Mouse (Mus musculus): Measurements from ENCODE around the gene Ogdh. TPM values are rescaled to one million over a fixed set of nuclear protein-coding genes. Genes with fewer than 3 reads are reported as not detected.

The Ogdh gene
- polyA plus RNA-seq, 1 experiment from 2014 or later, result 316 TPM

- no peaks in the 10 kb centered on the region for H3K9me3 ChIP-seq (replicated peaks; ENCODE audit: control insufficient read depth, low read length)
- H3K4me3 ChIP-seq (ENCODE audit: low read length), result peak overlapping the region; percentile 71
- peak overlapping the region; percentile 98 for H3K27ac ChIP-seq (ENCODE audit: low read length)
- H3K9ac ChIP-seq (ENCODE audit: low read length), result peak overlapping the region; percentile 88
- peaks cover 5% of the 10 kb centered on the region; the same call in 1 of the 2 replicates for H3K36me3 ChIP-seq (ENCODE audit: control insufficient read depth, insufficient read depth)
- ATAC-seq (replicated peaks; ENCODE audit: extremely low read depth, insufficient read depth, low FRiP score), result peak; percentile 2
- no peaks in the 10 kb centered on the region for H3K27me3 ChIP-seq (ENCODE audit: control insufficient read depth, insufficient read depth, low read length)
- peak overlapping the region; percentile 83 for H3K4me2 ChIP-seq (ENCODE audit: low read depth, low read length)
- H3K4me1 ChIP-seq (ENCODE audit: control insufficient read depth, insufficient read depth, low read length), result peaks cover 8% of the 10 kb centered on the region
- 8% methylated on average over 33 of the region's 33 CpGs for WGBS
Measured at GRCm38 (mm10) chr11:6292116-6292987, 919 bp downstream of the Ogdh start.

DNA sequence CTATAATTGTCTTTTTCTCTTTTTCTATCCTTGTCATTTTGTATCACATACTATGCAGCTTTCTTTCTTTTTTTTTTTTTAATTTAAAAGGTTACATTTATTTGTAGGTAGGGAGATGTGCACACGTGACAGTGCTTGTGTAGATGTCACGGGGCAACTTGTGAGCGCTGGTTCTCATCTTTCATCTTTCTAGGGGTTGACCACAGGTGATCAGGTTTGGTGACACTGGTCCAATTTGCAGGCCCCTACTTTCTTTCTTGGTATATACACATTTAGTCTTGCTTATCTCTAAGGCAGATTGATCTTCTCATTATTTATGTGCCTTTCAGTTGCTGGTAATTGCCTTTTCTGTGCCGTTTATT lies 1.5 kb downstream of the Ogdh start:
- no peaks in the 10 kb centered on the region for H3K9me3 ChIP-seq (replicated peaks; ENCODE audit: control insufficient read depth, low read length)
- peak overlapping the region; percentile 88 for H3K9ac ChIP-seq (ENCODE audit: low read length)
- peak overlapping the region; percentile 83 for H3K4me2 ChIP-seq (ENCODE audit: low read depth, low read length)
- H3K27me3 ChIP-seq (ENCODE audit: control insufficient read depth, insufficient read depth, low read length), result no peaks in the 10 kb centered on the region
- peaks cover 10% of the 10 kb centered on the region for H3K36me3 ChIP-seq (ENCODE audit: control insufficient read depth, insufficient read depth)
- 82% methylated on average over 4 of the region's 4 CpGs for WGBS
- H3K4me3 ChIP-seq (ENCODE audit: low read length), result peak overlapping the region; percentile 71
- H3K27ac ChIP-seq (ENCODE audit: low read length), result peak overlapping the region; percentile 98
- H3K4me1 ChIP-seq (ENCODE audit: control insufficient read depth, insufficient read depth, low read length), result peaks cover 8% of the 10 kb centered on the region
- ATAC-seq (replicated peaks; ENCODE audit: extremely low read depth, insufficient read depth, low FRiP score), result no peak

GRCm38 (mm10) chr11:6293601-6294000 lies 2.2 kb downstream of the Ogdh start:
- Histone ChIP-seq H3K27me3 (ENCODE audit: control insufficient read depth, insufficient read depth, low read length) (no peaks in the 10 kb centered on the region), H3K4me2 (ENCODE audit: low read depth, low read length) (no peak overlapping the region; the same call in 1 of the 2 replicates), H3K9me3 (replicated peaks; ENCODE audit: control insufficient read depth, low read length) (no peaks in the 10 kb centered on the region), H3K9ac (ENCODE audit: low read length) (no peak overlapping the region), H3K36me3 (ENCODE audit: control insufficient read depth, insufficient read depth) (peaks cover 15% of the 10 kb centered on the region), H3K4me1 (ENCODE audit: control insufficient read depth, insufficient read depth, low read length) (peaks cover 8% of the 10 kb centered on the region), H3K27ac (ENCODE audit: low read length) (no peak overlapping the region), H3K4me3 (ENCODE audit: low read length) (no peak overlapping the region)
- whole genome bisulfite sequencing, result 86% methylated on average over 2 of the region's 2 CpGs
- ATAC-seq (replicated peaks; ENCODE audit: extremely low read depth, insufficient read depth, low FRiP score), result no peak

GRCm38 (mm10) chr11:6294632-6295031 lies 3.2 kb downstream of the Ogdh start:
- H3K4me2 ChIP-seq (ENCODE audit: low read depth, low read length), result no peak overlapping the region
- no peaks in the 10 kb centered on the region for H3K9me3 ChIP-seq (replicated peaks; ENCODE audit: control insufficient read depth, low read length)
- no peak overlapping the region for H3K4me3 ChIP-seq (ENCODE audit: low read length)
- H3K9ac ChIP-seq (ENCODE audit: low read length), result no peak overlapping the region
- peaks cover 8% of the 10 kb centered on the region for H3K4me1 ChIP-seq (ENCODE audit: control insufficient read depth, insufficient read depth, low read length)
- H3K36me3 ChIP-seq (ENCODE audit: control insufficient read depth, insufficient read depth), result peaks cover 22% of the 10 kb centered on the region
- ATAC-seq (replicated peaks; ENCODE audit: extremely low read depth, insufficient read depth, low FRiP score), result no peak
- H3K27me3 ChIP-seq (ENCODE audit: control insufficient read depth, insufficient read depth, low read length), result no peaks in the 10 kb centered on the region
- H3K27ac ChIP-seq (ENCODE audit: low read length), result no peak overlapping the region
- 91% methylated on average over 4 of the region's 4 CpGs for WGBS

DNA sequence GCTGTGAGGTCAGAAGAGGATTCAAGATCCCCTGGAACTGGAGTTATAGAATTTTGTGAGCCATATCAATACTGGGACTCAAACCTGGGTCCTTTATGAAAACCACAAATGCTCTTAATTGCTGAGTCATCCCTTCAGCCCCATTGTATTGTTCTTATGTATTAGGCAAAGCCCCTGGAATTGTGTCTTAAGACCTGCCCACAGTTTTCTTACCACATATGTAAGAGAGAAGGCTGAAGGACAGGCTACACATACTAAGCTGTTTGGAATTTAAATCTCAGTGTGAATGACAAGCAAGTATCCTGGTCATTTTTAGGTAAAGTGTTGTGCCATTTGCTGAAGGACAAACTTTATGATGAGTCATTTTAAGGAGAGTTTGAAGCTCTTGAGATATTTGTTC lies 4.6 kb downstream of the Ogdh start:
- no peaks in the 10 kb centered on the region for H3K27me3 ChIP-seq (ENCODE audit: control insufficient read depth, insufficient read depth, low read length)
- H3K36me3 ChIP-seq (ENCODE audit: control insufficient read depth, insufficient read depth), result peaks cover 24% of the 10 kb centered on the region
- ATAC-seq (replicated peaks; ENCODE audit: extremely low read depth, insufficient read depth, low FRiP score), result no peak
- H3K4me3 ChIP-seq (ENCODE audit: low read length), result no peak overlapping the region
- no peak overlapping the region for H3K27ac ChIP-seq (ENCODE audit: low read length)
- no peak overlapping the region for H3K4me2 ChIP-seq (ENCODE audit: low read depth, low read length)
- peaks cover 8% of the 10 kb centered on the region for H3K4me1 ChIP-seq (ENCODE audit: control insufficient read depth, insufficient read depth, low read length)
- no peak overlapping the region for H3K9ac ChIP-seq (ENCODE audit: low read length)
- H3K9me3 ChIP-seq (replicated peaks; ENCODE audit: control insufficient read depth, low read length), result no peaks in the 10 kb centered on the region

- Histone ChIP-seq H3K4me1 (ENCODE audit: control insufficient read depth, insufficient read depth, low read length) (0 out of 2 replicates have a peak, but pooled peaks cover 2% of the 10 kb centered on the region), H3K4me3 (ENCODE audit: low read length) (no peak overlapping the region), H3K9me3 (replicated peaks; ENCODE audit: control insufficient read depth, low read length) (no peaks in the 10 kb centered on the region), H3K9ac (ENCODE audit: low read length) (no peak overlapping the region), H3K36me3 (ENCODE audit: control insufficient read depth, insufficient read depth) (peaks cover 28% of the 10 kb centered on the region), H3K4me2 (ENCODE audit: low read depth, low read length) (no peak overlapping the region), H3K27me3 (ENCODE audit: control insufficient read depth, insufficient read depth, low read length) (no peaks in the 10 kb centered on the region), H3K27ac (ENCODE audit: low read length) (no peak overlapping the region)
- 80% methylated on average over 2 of the region's 2 CpGs for WGBS
- ATAC-seq (replicated peaks; ENCODE audit: extremely low read depth, insufficient read depth, low FRiP score), result no peak
Measured at GRCm38 (mm10) chr11:6299435-6299834, 8.0 kb downstream of the Ogdh start.

DNA sequence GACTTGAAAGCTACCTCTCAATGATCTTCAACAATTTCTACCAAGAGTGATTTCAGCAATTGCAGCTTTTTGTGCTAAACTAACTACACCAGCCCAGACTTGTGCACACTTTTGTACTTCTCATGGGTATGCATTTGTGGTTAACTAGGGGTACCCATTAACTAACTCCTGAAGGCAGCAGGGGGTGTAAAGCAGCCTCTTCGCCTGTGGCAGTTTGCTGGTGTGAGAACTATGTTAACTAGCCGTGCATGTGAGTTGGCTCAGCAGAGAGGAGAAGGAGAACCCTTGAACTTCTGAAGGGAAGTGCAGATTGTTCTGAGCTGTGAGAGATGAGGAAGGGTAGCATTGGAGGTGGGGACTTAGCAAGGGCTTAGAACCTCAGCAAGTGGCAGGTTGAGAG lies 11.4 kb downstream of the Ogdh start:
- Histone ChIP-seq H3K27ac (ENCODE audit: low read length) (no peak overlapping the region), H3K4me1 (ENCODE audit: control insufficient read depth, insufficient read depth, low read length) (peaks cover 7% of the 10 kb centered on the region; the same call in 1 of the 2 replicates), H3K4me3 (ENCODE audit: low read length) (no peak overlapping the region), H3K9ac (ENCODE audit: low read length) (no peak overlapping the region), H3K4me2 (ENCODE audit: low read depth, low read length) (no peak overlapping the region), H3K9me3 (replicated peaks; ENCODE audit: control insufficient read depth, low read length) (no peaks in the 10 kb centered on the region), H3K36me3 (ENCODE audit: control insufficient read depth, insufficient read depth) (peaks cover 22% of the 10 kb centered on the region), H3K27me3 (ENCODE audit: control insufficient read depth, insufficient read depth, low read length) (no peaks in the 10 kb centered on the region)
- 85% methylated on average over 2 of the region's 2 CpGs for WGBS
- no peak for ATAC-seq (replicated peaks; ENCODE audit: extremely low read depth, insufficient read depth, low FRiP score)

DNA sequence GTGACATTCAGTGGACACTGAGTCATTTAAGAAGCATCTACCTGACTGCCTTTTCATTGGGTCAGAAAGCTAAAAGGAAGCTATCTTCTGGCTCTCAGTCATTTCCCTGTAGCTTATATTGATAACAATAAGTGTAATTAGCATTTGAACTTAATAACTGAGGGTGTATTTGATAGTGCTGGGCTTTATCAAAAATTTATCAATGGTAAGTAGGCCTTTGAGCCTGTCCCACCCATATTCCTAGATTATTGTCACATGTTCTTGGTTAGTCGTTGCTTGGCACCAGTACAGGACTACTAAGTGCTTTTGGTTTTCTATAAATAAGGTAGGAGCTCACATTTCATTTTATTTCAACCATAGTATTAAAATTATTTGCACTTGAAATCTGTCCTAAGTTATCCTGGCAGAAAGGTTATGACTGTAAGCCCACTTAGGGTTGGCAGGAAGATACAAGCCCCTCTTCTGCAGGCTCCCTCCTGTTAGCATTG lies 14.6 kb downstream of the Ogdh start:
- H3K27ac ChIP-seq (ENCODE audit: low read length), result no peak overlapping the region
- no peak overlapping the region for H3K9ac ChIP-seq (ENCODE audit: low read length)
- no peaks in the 10 kb centered on the region for H3K9me3 ChIP-seq (replicated peaks; ENCODE audit: control insufficient read depth, low read length)
- H3K4me2 ChIP-seq (ENCODE audit: low read depth, low read length), result no peak overlapping the region
- 40% methylated on average over 1 of the region's 1 CpGs for WGBS
- H3K4me1 ChIP-seq (ENCODE audit: control insufficient read depth, insufficient read depth, low read length), result peaks cover 7% of the 10 kb centered on the region; the same call in 1 of the 2 replicates
- peaks cover 16% of the 10 kb centered on the region for H3K36me3 ChIP-seq (ENCODE audit: control insufficient read depth, insufficient read depth)
- no peaks in the 10 kb centered on the region for H3K27me3 ChIP-seq (ENCODE audit: control insufficient read depth, insufficient read depth, low read length)
- ATAC-seq (replicated peaks; ENCODE audit: extremely low read depth, insufficient read depth, low FRiP score), result no peak
- no peak overlapping the region for H3K4me3 ChIP-seq (ENCODE audit: low read length)

- Histone ChIP-seq H3K4me2 (ENCODE audit: low read depth, low read length) (no peak overlapping the region), H3K36me3 (ENCODE audit: control insufficient read depth, insufficient read depth) (peaks cover 18% of the 10 kb centered on the region), H3K4me3 (ENCODE audit: low read length) (no peak overlapping the region), H3K27ac (ENCODE audit: low read length) (no peak overlapping the region), H3K9ac (ENCODE audit: low read length) (no peak overlapping the region), H3K27me3 (ENCODE audit: control insufficient read depth, insufficient read depth, low read length) (no peaks in the 10 kb centered on the region), H3K9me3 (replicated peaks; ENCODE audit: control insufficient read depth, low read length) (no peaks in the 10 kb centered on the region), H3K4me1 (ENCODE audit: control insufficient read depth, insufficient read depth, low read length) (peaks cover 7% of the 10 kb centered on the region; the same call in 1 of the 2 replicates)
- WGBS, result 84% methylated on average over 4 of the region's 4 CpGs
- no peak for ATAC-seq (replicated peaks; ENCODE audit: extremely low read depth, insufficient read depth, low FRiP score)
Measured at GRCm38 (mm10) chr11:6308181-6308580, 16.7 kb downstream of the Ogdh start.
